Mouse (Mus musculus): ENCODE measurements around the gene Phrf1. TPM values are rescaled to one million over a fixed set of nuclear protein-coding genes. Genes with fewer than 3 reads are reported as not detected.

The Phrf1 gene
- polyA plus RNA-seq, 2 experiments, result 42.6 to 65.9 TPM

DNA sequence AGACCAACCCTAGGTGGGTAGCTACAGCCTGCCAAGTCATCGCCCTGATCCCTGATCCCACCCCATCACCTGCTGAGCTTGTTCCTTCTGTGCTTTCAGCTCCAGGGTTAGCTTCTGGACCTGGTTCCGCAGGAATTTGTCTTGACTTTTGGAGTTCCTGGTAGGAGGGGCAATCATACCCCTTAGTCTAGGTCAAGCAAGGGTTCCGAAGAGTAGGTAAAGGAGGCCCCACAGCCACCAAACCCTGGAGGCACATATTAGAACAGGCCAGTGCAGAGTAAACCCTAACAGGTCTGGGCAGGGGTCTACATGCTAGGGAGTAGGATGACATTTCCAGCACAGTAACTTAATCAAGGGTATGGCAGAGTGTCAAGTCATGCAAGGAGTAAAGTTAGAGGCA, 15.5 kb upstream of the Phrf1 start:
- no peak overlapping the region for H3K4me3 ChIP-seq (replicated peaks; ENCODE audit: low read length)
- H3K36me3 ChIP-seq (ENCODE audit: control insufficient read depth, insufficient read depth, low read length), result peaks cover 10% of the 10 kb centered on the region
- H3K9me3 ChIP-seq (ENCODE audit: control insufficient read depth, low read length), result no peaks in the 10 kb centered on the region
- TF ChIP-seq POLR2A (IDR thresholded peaks at IDR 0.05; ENCODE audit: borderline replicate concordance, extremely low read depth, insufficient read depth, insufficient read length), result no peak
- 76% methylated on average over 3 of the region's 3 CpGs for WGBS
- H3K4me2 ChIP-seq (replicated peaks; ENCODE audit: low read depth, low read length, severe bottlenecking), result no peak overlapping the region
- H3K27me3 ChIP-seq (ENCODE audit: control insufficient read depth, insufficient read depth, low read length), result no peaks in the 10 kb centered on the region
- no peak for DNase-seq (ENCODE audit: low spot score)
- no peak for ATAC-seq (ENCODE audit: low FRiP score, low read depth)
- H3K9ac ChIP-seq (ENCODE audit: low read depth, low read length, severe bottlenecking), result no peak overlapping the region
- H3K4me1 ChIP-seq (ENCODE audit: control insufficient read depth, insufficient read depth, low read length), result peaks cover 5% of the 10 kb centered on the region; the same call in 1 of the 2 replicates
- no peak overlapping the region for H3K27ac ChIP-seq (replicated peaks; ENCODE audit: low read depth, low read length)

DNA sequence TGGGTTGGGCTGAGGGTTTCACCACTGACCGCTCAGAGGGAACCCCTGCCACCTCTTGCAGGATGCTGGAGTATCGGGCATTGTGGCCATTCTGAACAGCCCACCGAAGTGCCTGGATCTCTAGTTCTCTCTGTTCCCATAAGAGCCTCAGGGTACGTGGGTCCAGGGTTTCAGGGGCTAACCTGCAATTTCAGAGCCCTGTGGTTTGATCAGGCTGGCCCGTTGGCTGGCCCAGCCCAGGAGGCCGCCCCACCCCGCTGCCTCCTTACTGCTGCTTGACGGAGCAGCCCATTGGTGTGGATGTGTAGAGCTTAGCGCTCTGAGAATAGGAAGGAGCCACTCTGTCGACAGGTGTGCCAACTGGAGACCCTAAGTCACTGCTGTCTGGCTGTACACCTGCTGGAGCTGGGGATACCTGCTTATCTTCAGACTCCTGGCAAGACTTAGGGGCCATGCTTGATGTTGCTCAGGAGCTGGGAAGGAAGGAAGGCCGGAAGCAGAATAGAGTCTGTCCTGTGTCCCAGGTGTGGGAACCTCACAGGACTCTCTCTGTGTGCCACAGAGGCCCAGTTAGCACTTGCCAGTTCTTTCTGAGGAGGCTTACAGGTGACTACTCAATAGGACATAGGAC, 14.9 kb upstream of the Phrf1 start, which contains the start of gene Lmntd2:
Gene Lmntd2 (minus strand): TSS at position 476 of the 631 bp plus-strand sequence.
- peaks cover 13% of the 10 kb centered on the region for H3K36me3 ChIP-seq (ENCODE audit: control insufficient read depth, insufficient read depth, low read length)
- ATAC-seq (ENCODE audit: low FRiP score, low read depth) (no peak), DNase-seq (ENCODE audit: low spot score) (no peak)
- no peak for TF ChIP-seq POLR2A (IDR thresholded peaks at IDR 0.05; ENCODE audit: borderline replicate concordance, extremely low read depth, insufficient read depth, insufficient read length)
- H3K4me1 ChIP-seq (ENCODE audit: control insufficient read depth, insufficient read depth, low read length), result peaks cover 5% of the 10 kb centered on the region; the same call in 1 of the 2 replicates
- peak within 1 kb of the TSS; percentile 88 for H3K4me2 ChIP-seq (replicated peaks; ENCODE audit: low read depth, low read length, severe bottlenecking)
- H3K27ac ChIP-seq (replicated peaks; ENCODE audit: low read depth, low read length), result peak within 1 kb of the TSS; percentile 77; the same call in 1 of the 2 replicates
- 87% methylated on average over 11 of the region's 11 CpGs for WGBS
- H3K27me3 ChIP-seq (ENCODE audit: control insufficient read depth, insufficient read depth, low read length), result no peaks in the 10 kb centered on the region
- peak within 1 kb of the TSS; percentile 59 for H3K4me3 ChIP-seq (replicated peaks; ENCODE audit: low read length)
- H3K9me3 ChIP-seq (ENCODE audit: control insufficient read depth, low read length), result no peaks in the 10 kb centered on the region
- H3K9ac ChIP-seq (ENCODE audit: low read depth, low read length, severe bottlenecking), result peak within 1 kb of the TSS; percentile 68; the same call in 1 of the 2 replicates

DNA sequence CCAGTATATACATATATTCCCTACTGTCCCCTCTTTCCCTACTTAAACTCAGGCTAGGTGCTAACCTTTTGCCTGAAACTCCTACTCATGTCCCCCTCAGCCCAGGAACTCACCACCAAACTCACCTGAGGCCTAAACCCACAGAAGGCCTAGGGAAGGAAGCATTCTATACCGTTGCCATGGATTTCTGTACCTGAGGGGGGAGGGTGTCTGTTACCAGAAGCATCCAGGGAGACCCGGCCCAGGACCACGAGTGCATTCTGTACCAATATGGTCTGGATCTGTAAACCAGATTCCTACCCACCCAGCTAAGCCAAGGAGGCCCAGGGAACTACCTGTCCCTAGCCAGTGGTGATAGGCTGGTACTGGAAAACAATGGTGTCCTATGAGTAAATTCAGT, 14.3 kb upstream of the Phrf1 start:
- peaks cover 15% of the 10 kb centered on the region for H3K36me3 ChIP-seq (ENCODE audit: control insufficient read depth, insufficient read depth, low read length)
- H3K4me1 ChIP-seq (ENCODE audit: control insufficient read depth, insufficient read depth, low read length), result peaks cover 5% of the 10 kb centered on the region; the same call in 1 of the 2 replicates
- H3K9me3 ChIP-seq (ENCODE audit: control insufficient read depth, low read length), result no peaks in the 10 kb centered on the region
- DNase-seq (ENCODE audit: low spot score) (no peak), ATAC-seq (ENCODE audit: low FRiP score, low read depth) (no peak)
- no peak overlapping the region for H3K4me3 ChIP-seq (replicated peaks; ENCODE audit: low read length)
- TF ChIP-seq POLR2A (IDR thresholded peaks at IDR 0.05; ENCODE audit: borderline replicate concordance, extremely low read depth, insufficient read depth, insufficient read length), result no peak
- 70% methylated on average over 3 of the region's 3 CpGs for WGBS
- H3K4me2 ChIP-seq (replicated peaks; ENCODE audit: low read depth, low read length, severe bottlenecking), result no peak overlapping the region
- H3K27ac ChIP-seq (replicated peaks; ENCODE audit: low read depth, low read length), result no peak overlapping the region
- H3K27me3 ChIP-seq (ENCODE audit: control insufficient read depth, insufficient read depth, low read length), result no peaks in the 10 kb centered on the region
- H3K9ac ChIP-seq (ENCODE audit: low read depth, low read length, severe bottlenecking), result no peak overlapping the region

DNA sequence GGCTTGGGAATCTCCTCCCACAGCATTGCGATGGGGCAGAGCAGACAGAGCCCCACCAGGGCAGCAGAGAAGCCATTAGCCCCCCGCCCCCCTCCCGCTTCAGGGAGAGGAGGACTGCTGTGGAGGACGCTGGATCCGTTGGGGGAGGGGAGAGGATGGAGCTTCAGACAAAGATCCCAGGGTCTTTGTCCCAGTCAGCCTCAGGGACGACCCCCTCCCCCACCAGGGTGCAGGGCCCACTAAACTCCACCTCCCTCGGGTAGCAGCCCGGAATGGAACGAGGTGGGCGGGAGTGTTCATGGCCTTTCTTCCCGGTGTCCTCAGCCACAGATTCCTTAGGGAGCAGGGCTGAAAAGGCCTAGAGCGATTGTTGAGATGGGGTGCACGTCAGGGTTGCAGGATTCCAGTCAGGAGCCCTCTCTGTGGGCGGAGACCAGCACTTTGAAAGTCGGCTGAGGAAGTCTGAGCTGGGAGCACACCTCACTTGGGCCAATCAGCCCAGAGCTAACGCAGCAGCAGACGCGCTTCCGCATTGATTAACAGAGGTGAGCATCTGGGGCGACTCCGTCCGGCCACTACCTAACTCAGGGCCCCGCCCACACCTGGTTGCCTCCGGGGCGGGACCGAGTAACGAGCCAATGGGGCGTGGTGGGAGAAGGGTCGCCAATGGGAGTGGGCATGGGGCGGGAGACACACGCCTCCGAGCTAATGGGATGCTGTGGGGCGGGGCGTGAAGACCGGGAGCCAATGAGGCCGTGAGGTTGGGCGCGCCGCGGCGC, 13.3 kb upstream of the Phrf1 start, which contains the start of gene Rassf7:
Gene Rassf7 (plus strand): TSS at position 760 of the 779 bp plus-strand sequence.
- Histone ChIP-seq H3K9ac (ENCODE audit: low read depth, low read length, severe bottlenecking) (peak within 1 kb of the TSS; percentile 68), H3K4me3 (replicated peaks; ENCODE audit: low read length) (peak within 1 kb of the TSS; percentile 59), H3K4me1 (ENCODE audit: control insufficient read depth, insufficient read depth, low read length) (peaks cover 6% of the 10 kb centered on the region; the same call in 1 of the 2 replicates), H3K36me3 (ENCODE audit: control insufficient read depth, insufficient read depth, low read length) (peaks cover 22% of the 10 kb centered on the region), H3K9me3 (ENCODE audit: control insufficient read depth, low read length) (no peaks in the 10 kb centered on the region), H3K27me3 (ENCODE audit: control insufficient read depth, insufficient read depth, low read length) (no peaks in the 10 kb centered on the region), H3K27ac (replicated peaks; ENCODE audit: low read depth, low read length) (peak within 1 kb of the TSS; percentile 77), H3K4me2 (replicated peaks; ENCODE audit: low read depth, low read length, severe bottlenecking) (peak within 1 kb of the TSS; percentile 88)
- DNase-seq (ENCODE audit: low spot score) (peak; percentile 94), ATAC-seq (ENCODE audit: low FRiP score, low read depth) (peak; percentile 98)
- under 1% methylated on average over 39 of the region's 41 CpGs for WGBS
- TF ChIP-seq POLR2A (IDR thresholded peaks at IDR 0.05; ENCODE audit: borderline replicate concordance, extremely low read depth, insufficient read depth, insufficient read length), result peak; percentile 81; the same call in 1 of the 2 replicates
